Mouse (Mus musculus) spleen, embryonic (tissue): ENCODE results near the gene Osgin1.

Experiments used
- CTCF ChIA-PET: fragments of 350-600 bp; sonication (Branson Sonifier 250); formaldehyde crosslinking; loops from one replicate; lab custom pipeline; 2022; lab: Charles Lee

The Osgin1 gene

DNA sequence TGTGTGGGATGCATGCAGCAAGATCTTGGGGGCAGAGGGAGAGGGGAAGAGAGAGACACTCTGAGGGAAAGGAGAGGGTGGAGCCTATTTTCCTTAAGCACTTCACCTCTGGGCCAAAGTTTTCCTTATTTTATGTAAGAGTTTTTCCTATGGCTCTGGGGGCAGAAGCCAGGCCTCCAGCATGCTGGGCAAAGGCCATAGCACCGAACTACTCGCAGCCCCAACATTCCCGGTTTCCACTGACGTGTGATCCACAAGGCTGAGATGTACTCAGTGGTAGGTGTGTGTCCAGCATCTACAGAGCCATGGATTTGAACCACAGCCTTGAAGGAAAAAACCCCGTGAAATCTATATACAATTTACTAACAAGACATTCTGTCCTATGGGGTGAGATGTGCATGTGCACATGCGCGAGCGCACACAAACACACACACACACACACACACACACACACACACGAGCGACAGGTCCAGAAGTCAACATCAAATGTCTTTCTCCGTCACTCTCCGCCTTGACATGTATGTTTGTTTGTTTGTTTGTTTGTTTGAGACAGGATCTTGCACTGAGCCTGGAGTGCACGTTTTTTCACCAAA lies at the start of gene Osgin1:
TSS of gene Osgin1 (plus strand) at position 543 of the 593 bp plus-strand sequence.
- CTCF ChIA-PET, result no interaction called here

DNA sequence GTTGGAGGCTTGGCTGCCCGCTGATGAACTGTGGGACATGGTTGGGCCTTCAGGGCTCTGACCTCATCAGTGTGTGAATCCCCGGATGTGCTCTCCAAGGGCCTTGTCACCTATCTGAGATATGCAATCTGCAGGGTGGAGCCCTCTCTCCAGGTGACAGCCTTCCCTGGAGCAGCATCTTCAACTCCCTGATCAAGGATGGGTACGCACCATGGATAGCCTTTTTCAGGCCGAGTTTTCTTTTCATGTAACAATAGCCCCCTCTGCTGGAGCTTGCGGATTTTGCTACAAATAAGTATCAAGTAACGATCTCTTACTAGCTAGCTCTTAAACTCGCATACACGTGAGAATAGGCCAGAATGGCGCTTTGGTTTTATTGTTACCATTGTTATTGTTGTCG lies 49.4 kb upstream of the Osgin1 start:
- CTCF ChIA-PET, result no interaction called here

DNA sequence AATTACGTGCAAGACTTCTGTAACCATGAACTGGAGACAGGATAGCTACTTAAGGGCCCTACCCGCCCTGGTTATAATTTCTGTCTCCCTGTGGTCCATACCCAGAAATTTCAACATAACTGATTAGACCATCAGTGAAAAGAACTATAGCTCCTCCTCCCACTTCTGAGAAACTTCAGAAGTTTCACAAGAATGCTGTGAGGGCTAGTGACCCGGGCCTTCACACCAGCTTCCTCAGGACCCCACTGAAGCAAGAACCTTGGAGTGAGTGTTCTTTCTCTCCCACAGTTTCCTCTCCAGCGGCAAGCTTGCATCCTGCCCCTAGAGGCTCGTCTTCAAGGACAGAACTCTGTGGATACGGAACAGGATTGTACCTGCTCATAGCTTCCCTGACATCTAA lies 48.1 kb upstream of the Osgin1 start:
- CTCF ChIA-PET, result no interaction called here

DNA sequence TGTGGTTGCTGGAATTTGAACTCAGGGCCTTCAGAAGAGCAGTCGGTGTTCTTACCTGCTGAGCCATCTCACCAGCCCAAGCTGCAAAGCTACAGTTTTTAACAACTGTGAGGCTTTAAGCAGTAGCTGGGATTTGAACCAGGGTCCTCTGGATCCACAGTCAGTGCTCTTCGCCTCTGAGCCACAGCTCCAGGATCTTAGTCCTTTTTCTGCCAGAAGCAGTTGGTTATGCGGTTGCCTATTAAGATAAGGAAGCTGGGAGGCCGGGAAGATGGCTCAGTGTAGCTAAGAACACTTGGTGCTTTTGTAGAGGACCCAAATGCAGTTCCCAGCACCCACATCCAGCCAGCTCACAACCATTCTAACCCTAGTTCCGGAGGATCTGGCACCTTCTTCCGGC lies 46.9 kb upstream of the Osgin1 start:
- CTCF ChIA-PET, result no interaction called here

DNA sequence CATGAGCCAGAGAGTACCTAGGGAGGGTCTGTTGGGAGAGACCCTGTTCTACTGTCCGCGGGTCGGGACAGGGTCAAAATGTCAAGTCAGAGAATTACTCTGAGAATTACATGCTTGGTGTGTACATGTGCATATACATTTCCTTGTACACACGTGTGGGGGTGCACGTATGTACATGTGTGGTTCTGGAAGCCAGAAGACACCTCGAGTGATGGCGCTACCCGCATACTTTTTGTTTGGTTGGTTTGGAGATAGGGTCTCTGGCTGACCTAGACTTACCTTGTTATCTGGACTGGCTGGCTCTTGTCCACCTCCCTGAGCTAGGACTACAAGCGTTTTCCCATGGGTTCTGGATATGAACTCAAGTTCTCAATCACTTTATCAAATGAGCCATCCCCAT lies 39.8 kb upstream of the Osgin1 start:
- CTCF ChIA-PET, result no interaction called here

DNA sequence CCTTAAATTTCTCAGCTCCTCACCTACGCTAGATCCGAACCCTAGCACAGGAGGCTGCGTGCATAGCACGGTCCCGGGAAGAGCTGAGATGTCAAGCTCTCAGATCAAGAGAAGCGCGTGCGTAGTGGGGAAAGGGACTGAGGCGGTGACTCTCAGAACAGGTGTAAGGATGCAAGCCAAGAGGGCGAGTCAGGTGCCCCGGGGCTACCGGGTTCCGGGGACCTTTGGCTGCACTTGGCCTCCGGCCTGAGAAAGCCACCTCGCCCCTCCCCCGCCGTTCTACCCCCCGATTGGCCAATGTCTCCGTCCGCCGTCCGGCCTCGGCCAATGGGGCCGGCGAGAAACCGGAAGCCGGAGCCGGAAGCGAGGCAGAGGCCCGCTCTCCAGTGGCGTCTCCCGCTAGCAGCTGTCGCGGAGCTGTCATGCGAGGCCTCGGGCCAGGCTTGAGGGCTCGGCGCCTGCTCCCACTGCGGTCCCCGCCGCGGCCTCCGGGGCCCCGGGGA lies 39.3 kb upstream of the Osgin1 start, which contains the start of gene Mlycd:
TSS of gene Mlycd (plus strand) at position 355 of the 503 bp plus-strand sequence.
- CTCF ChIA-PET, result interaction anchor here (1.0 kb wide), 1 partner anchor 18 kb away, joined by 3 read pairs; no protein-coding TSS in a partner anchor

DNA sequence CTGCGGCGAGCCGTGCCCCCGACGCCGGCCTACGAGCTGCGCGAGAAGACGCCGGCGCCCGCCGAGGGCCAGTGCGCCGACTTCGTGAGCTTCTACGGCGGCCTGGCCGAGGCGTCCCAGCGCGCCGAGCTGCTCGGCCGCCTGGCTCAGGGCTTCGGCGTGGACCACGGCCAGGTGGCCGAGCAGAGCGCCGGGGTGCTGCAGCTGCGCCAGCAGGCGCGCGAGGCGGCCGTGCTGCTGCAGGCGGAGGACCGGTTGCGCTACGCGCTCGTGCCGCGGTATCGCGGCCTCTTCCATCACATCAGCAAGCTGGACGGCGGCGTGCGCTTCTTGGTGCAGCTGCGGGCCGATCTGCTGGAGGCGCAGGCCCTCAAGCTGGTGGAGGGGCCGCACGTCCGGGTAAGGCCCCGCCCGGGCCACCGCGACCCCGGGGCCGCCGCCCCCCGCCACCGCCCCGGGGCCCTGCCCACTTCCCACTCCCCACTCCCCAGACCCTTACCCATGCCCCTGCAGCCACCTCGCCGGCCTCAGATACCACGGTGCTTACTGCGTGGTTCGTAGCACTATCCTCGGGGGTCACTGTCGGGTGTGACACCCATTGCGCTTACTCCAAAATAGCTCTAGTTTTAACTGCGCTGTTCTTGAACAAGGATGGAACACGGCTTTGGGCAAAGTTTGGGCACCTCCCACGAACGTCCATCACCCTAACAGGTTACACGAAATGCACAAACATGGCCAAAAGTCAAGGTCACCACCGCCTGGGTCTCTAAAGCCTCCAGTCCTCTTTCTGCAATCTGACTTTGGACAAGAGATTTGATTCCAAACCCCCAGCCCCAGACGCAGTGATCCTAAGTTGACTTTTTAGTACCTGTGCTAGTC lies 38.6 kb upstream of the Osgin1 start:
- CTCF ChIA-PET, result interaction anchor here (0.7 to 1.0 kb wide), 2 partner anchors 18 to 23 kb away, joined by 3 to 5 read pairs; no protein-coding TSS in a partner anchor

DNA sequence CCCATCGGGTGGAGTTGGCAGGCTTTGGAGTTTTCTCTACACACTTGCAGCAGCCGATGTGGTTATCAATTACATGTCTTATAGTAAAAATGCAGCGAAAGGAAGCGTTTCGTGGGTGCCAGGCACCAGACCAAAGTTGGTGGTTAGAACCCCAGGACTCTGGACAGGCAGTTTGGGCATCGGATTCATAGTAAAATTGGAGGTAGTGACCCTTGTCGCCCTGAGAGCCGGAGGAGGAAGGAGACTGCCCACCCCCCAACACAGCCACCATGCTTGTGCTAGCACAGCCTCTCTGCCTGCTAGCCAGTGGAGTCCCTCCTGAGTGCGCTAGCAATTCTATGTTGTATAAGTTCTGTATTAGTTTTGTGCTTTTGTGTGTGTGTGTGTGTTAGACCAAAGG lies 35.4 kb upstream of the Osgin1 start:
- CTCF ChIA-PET, result no interaction called here

DNA sequence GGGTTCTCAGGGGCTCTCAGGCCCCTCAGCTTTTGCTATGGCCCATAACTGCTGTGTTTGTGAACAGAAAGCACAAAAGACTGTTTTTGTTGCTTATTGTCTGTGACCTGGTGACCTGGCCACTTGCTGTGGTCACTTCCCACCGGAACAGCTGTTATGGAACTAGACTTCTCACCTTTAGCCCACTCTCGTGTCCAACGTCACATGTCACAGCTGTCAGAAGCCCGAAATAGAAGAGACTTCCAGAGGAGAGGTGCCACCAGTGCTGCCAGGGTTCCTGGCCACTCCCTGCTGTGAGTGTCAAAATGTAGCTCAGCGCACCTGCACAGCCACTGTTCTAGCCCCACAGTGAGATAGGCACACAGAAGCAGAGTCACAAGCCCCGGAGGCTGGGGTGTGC lies 34.7 kb upstream of the Osgin1 start:
- CTCF ChIA-PET, result no interaction called here

DNA sequence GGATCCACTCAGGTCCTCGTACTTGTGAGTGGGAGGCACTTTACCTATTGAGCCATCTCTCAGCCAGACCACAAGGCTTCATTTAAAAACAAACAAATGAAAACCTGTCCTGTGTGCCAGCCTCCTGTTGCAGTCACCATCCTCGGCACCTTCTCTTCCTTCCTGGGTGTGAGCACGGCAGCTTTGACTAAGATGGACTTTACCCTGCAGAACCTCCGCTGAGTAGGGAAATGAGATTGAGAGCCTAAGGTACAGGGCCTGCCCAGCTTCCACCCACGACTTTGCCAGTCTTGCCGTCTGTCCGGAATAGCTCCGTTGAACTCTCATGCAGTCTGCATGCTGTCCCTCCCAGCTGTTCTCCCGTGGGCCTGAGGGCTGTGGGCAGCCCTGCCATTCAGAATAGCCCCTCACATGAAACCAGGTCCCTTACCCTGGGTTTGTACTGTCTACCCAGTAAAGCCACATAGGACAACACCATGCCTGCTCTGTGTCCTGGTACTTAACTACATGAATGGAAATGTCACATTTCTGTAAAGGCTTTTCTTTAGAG lies 33.7 kb upstream of the Osgin1 start:
- CTCF ChIA-PET, result no interaction called here

DNA sequence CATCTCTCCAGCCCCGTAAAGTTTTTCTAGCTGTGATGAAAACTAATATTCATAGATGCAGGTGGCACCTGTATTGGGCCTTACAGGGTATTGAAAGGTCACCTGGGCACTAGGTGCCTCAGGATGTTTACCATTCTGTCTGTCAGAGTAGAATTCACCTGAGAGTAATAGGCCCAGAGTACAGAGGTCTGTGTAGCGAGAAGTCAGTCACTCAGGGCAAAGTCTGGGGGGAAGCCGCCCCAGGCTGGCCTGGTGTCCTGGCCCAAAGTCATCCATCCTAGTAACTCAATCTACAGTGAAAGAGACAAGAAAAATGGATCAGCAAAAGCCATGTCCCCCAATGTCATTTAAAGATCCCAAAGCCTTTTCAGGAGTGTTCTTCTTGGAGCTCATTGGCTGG lies 33.0 kb upstream of the Osgin1 start:
- CTCF ChIA-PET, result no interaction called here

DNA sequence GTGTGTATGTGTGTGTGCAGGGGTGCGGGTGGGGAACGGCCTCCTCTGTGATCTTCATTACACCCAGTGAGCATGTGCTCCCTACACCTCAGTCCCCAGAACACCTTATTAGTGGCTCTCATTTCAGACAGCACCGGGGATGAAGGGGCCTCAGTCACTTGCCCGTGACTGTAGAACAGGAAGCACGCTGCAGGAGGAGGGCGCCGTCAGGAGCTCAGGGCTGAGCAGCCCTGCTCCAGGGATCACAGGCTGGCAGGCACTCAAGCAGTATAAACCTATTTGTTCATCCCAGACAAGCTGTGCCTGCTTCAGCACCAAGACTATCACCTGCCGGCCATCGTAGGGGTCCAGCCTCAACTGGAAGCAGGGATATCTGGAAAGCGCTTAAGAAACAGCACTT lies 30.0 kb upstream of the Osgin1 start:
- CTCF ChIA-PET, result no interaction called here

DNA sequence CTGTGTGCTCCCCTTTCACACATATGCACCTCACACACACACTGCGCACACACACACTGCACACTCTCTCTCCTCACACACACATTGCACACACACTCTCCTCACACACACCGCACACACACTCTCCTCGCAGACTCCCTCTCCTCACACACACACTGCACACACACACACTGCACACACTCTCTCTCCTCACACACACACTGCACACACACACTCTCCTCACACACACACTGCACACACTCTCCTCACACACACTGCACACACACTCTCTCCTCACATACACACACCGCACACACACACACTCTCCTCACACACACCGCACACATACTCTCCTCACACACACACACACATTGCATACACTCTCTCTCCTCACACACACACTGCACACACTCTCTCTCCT lies 29.3 kb upstream of the Osgin1 start:
- CTCF ChIA-PET, result no interaction called here

DNA sequence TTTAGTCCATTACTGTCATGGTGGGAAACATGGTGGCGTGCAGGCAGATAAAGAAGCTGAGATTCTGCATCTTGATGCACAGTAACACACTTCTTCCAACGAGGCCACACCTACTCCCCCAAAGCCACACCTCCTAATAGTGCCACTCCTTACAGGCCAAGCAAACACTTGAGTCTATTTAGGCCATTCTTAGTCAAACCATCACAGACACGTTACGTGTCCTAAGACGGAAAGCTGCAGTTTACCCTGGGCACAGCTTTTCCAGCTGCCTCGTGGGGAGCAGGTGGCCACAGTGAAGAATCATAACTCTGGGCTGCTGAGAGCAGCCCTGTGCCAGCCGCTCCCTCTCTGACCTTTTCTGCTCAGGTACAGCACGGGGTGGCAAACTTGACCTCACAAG lies 25.6 kb upstream of the Osgin1 start:
- CTCF ChIA-PET, result interaction anchor here (1.0 to 1.6 kb wide), 3 partner anchors 32 to 114 kb away, joined by 3 to 5 read pairs (median 4); no protein-coding TSS in a partner anchor

DNA sequence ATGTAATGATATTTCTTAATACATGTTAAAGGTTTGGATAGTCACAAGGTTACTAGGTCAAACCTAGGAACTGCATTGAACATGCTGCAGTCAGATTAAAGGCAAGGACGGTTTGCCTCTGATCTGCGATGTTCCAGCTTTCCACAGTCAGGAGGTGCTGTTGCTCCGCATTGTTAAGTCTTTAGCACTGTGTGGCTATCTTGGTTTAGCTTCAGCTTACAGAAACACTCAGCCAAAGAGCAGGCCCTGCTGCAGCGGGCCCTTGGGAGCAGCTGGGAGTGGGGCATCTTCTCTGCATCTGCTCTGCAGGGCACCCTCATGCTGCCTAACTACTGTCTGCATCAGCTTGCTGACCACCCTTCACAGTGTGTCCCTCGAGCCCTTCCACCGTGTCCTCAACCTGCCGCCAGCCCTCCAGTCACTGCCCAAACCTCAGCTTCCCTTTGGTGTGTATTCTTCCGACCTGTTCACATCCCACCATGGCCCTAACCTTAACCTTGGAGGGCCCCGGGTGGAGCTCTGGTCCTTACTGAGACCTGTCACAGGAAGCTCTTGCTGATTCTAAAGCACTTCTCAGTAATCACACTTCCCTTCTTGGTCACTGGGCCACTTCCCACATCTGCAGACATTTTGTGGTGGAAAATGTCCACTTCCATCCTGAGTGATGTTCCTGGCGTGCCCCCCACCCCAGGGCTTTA lies 21.7 kb upstream of the Osgin1 start:
- CTCF ChIA-PET, result interaction anchor here (0.6 to 2.2 kb wide), 12 partner anchors 10 to 194 kb away, joined by 3 to 15 read pairs (median 4); partner anchors contain the start of gene Necab2

DNA sequence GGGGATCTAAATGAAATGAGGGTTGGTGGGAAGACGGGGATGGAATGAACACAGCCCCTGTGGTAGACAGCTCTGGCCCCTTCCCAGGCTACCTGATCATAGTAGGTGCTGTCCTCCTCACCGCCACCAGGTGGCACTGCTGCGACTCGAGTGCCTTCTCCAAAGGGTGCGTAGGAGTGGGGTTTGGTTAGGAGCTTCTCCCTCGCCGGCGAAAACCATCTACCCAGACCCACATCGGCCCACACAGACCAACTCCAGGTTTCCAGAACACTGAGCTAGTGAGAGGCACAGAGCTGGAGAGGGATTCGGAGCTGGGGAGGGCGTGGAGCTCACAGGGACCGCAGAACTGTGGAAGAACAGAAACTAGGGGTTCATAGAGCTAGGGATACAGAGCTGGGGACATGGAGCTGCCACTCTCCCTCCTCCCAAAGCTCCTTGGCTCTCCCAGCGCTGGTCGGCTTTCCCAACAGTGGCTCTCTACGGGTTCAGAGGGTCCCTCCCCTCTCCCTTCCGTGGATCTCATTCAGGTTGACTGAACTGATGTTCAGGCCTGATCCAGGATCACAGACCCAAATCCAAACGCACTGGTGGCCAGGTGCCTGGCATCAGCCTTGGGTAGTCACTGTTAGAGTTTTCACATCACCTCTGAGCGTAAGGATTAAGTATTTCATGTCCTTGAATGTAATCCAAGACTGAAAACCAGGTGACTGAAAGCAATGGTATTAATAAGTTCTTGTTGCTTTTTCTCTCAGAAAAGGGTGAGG lies 21.0 kb upstream of the Osgin1 start:
- CTCF ChIA-PET, result interaction anchor here (0.6 to 2.2 kb wide), 13 partner anchors 10 to 193 kb away, joined by 3 to 15 read pairs (median 4); partner anchors contain the start of genes Mlycd and Necab2

DNA sequence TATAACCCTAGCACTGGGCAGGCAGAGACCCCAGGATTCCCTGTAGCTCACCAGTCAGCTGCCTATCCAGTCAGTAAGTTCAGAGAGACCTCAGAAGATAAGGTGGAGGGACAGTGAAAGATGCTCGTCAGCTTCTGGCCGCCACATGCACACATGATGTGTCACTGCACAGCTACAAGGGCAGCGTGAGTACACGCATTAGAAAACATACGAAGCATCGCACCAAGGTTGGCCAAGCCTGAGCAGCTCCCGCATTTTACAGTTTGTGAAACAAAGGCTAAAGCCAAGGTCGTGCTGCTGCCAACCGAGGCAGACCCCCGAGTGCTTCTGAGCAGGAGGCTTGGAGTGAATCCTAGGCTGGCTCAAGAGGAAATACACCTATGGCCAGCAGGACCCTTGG lies 20.3 kb upstream of the Osgin1 start:
- CTCF ChIA-PET, result interaction anchor here (1.3 to 2.2 kb wide), 6 partner anchors 9 to 83 kb away, joined by 4 to 15 read pairs (median 9); partner anchors contain the start of gene Necab2

DNA sequence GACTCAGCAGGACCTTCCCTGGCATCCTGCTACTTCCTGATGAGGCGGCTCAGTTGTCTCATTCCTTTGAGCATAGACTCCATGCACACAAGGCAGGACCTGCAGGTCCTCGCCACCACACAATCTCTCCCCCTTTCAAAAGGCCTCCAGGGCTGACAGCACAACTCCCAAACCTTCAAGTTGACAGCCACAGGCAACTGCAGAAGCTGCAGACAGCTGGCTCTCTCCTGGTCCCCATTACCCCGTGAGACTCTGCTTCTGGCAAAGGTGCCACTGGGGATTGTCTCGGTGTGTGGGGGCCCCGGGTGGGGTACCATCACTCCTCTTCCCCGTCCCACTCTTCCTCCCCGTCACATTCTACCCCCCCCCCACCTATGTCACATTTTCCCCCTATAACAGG lies 13.6 kb upstream of the Osgin1 start:
- CTCF ChIA-PET, result no interaction called here

DNA sequence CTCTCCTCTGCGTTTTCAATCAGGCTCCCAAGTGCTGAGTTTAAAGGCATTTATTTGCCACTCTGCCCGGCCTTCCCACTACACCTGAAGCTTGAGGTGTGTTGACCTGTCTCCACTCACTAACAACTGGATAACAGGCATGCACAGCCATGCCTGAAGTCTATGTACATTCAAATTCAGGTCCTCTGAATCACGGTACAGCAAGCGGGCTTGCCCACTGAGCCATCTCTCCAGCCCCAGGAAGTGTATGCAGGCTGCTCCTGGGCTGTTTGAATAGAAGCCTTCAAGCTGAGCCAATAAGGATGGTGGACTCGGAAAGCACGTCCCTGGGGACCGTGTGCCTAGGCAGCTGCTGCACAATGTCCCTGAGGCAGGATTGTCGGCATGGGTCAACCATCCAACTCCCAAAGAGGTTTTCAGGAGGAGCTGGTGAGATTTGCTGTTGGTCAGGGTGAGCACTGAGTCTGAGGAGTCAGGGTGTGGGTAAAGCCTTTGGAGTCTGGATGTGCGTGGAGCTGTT lies 12.3 kb upstream of the Osgin1 start:
- CTCF ChIA-PET, result interaction anchor here (0.8 to 1.9 kb wide), 2 partner anchors 9 to 19 kb away, joined by 3 to 15 read pairs; no protein-coding TSS in a partner anchor

DNA sequence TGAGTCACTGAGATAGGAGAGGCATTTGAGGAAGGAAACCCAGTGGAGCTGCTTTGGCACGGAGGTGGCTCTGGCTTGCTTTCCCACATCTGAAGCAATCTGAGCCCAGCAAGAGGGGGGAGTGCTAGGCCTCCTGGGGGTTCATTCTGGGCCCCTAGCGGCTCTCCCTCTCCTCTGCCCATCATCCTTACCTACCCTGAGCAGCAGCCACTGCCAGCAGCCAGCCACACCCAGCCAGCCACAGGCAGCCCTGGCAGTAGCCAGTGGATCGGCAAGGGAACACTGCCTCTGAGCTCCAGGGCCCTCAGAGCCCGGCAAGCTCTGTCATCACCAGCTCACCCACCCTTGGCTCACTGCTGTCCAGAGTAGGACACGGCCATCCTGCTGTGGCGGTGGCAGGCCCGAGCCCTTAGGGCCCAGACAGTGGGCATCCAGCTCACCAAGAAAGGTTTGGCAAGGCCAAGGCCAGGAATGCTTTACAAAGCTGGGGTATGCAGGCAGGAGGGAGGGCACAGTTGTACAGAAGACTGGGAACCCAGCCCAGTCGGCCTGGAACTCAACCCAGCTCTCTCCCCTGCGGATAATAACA lies 11.7 kb upstream of the Osgin1 start:
- CTCF ChIA-PET, result interaction anchor here (0.8 to 1.9 kb wide), 2 partner anchors 9 to 19 kb away, joined by 3 to 15 read pairs; no protein-coding TSS in a partner anchor
